In genomic region chr12:4864338-4864690, GRCm38 (mm10) we compare ENCODE assay signal across 11 mouse cellular contexts. TPM values are rescaled to one million over a fixed set of nuclear protein-coding genes. Genes with fewer than 3 reads are reported as not detected.
DNase-seq lines count a peak whose midpoint lies in the region; ATAC-seq and TF ChIP-seq lines count a peak whose summit lies in the region.
"Had no signal": no experiment of that assay in that cellular context is flagged by ENCODE, and none has a peak within 500 bp of the region (broad histone marks: within the 10 kb centered on the region; RNA-seq: fewer than 3 reads in every experiment).

No protein-coding gene starts in this region.

- H3K4me2 ChIP-seq in heart, embryonic 15.5 days = peak overlapping the region; percentile 43; the same call in 1 of the 2 replicates
- no peak overlapping the region for H3K4me2 ChIP-seq in liver, embryonic 11.5 days
- H3K4me2 ChIP-seq in liver, embryonic 12.5 days = no peak overlapping the region
- H3K4me2 ChIP-seq in embryonic facial prominence, embryonic 13.5 days = no peak overlapping the region
- no peak overlapping the region for H3K4me2 ChIP-seq in limb, embryonic 13.5 days (replicated peaks)
- H3K4me2 ChIP-seq: neural tube, embryonic 15.5 days had no signal

- peak; percentile 14; the same call in 1 of the 2 replicates for ATAC-seq in heart, embryonic 15.5 days (replicated peaks; ENCODE audit: insufficient number of reproducible peaks, insufficient read depth, low FRiP score, low read depth)
- no peak for ATAC-seq in liver, embryonic 11.5 days (replicated peaks; ENCODE audit: low FRiP score)
- ATAC-seq in liver, embryonic 12.5 days = no peak
- ATAC-seq in embryonic facial prominence, embryonic 13.5 days (ENCODE audit: insufficient number of reproducible peaks, insufficient read depth, low FRiP score, low TSS enrichment, low read depth) = no peak
- no peak for ATAC-seq in limb, embryonic 13.5 days (ENCODE audit: low FRiP score, low read depth)
- ATAC-seq: activated CD4-positive, CD25-positive, alpha-beta regulatory T cell, adult 4 months had no signal

- peaks cover 28% of the 10 kb centered on the region for H3K4me1 ChIP-seq in heart, embryonic 15.5 days (replicated peaks)
- H3K4me1 ChIP-seq in heart, adult 2 months (ENCODE audit: control insufficient read depth, insufficient read depth, low read length) = peaks cover 2% of the 10 kb centered on the region
- H3K4me1 ChIP-seq in liver, embryonic 11.5 days (replicated peaks; ENCODE audit: control insufficient read depth, insufficient read depth, low read length) = peaks cover 11% of the 10 kb centered on the region
- H3K4me1 ChIP-seq in liver, embryonic 12.5 days = peaks cover 40% of the 10 kb centered on the region
- peaks cover 16% of the 10 kb centered on the region for H3K4me1 ChIP-seq in embryonic facial prominence, embryonic 13.5 days
- H3K4me1 ChIP-seq in limb, embryonic 13.5 days = peaks cover 24% of the 10 kb centered on the region

- H3K27me3 ChIP-seq in heart, embryonic 15.5 days = no peaks in the 10 kb centered on the region
- no peaks in the 10 kb centered on the region for H3K27me3 ChIP-seq in heart, adult 2 months (ENCODE audit: control insufficient read depth, insufficient read depth, low read length)
- no peaks in the 10 kb centered on the region for H3K27me3 ChIP-seq in liver, embryonic 11.5 days (replicated peaks; ENCODE audit: control insufficient read depth, insufficient read depth, low read length)
- no peaks in the 10 kb centered on the region for H3K27me3 ChIP-seq in liver, embryonic 12.5 days (replicated peaks)
- H3K27me3 ChIP-seq in embryonic facial prominence, embryonic 13.5 days = no peaks in the 10 kb centered on the region
- no peaks in the 10 kb centered on the region for H3K27me3 ChIP-seq in limb, embryonic 13.5 days
- H3K27me3 ChIP-seq: megakaryocyte, embryonic 14.5 days; neural tube, embryonic 15.5 days had no signal

- no peak for TF ChIP-seq EP300 in heart, adult 2 months (IDR thresholded peaks at IDR 0.05; ENCODE audit: insufficient read depth, low read depth, low read length)

- no peaks in the 10 kb centered on the region for H3K36me3 ChIP-seq in heart, embryonic 15.5 days
- H3K36me3 ChIP-seq in heart, adult 2 months (ENCODE audit: control insufficient read depth, insufficient read depth, low read length) = no peaks in the 10 kb centered on the region
- peaks cover 30% of the 10 kb centered on the region; the same call in 1 of the 2 replicates for H3K36me3 ChIP-seq in liver, embryonic 11.5 days (ENCODE audit: control insufficient read depth, insufficient read depth, low read length)
- H3K36me3 ChIP-seq in liver, embryonic 12.5 days = peaks cover 96% of the 10 kb centered on the region
- H3K36me3 ChIP-seq in embryonic facial prominence, embryonic 13.5 days = no peaks in the 10 kb centered on the region
- peaks cover 10% of the 10 kb centered on the region; the same call in 1 of the 2 replicates for H3K36me3 ChIP-seq in limb, embryonic 13.5 days
- H3K36me3 ChIP-seq: neural tube, embryonic 15.5 days had no signal

- TF ChIP-seq POLR2A in heart, adult 2 months (IDR thresholded peaks at IDR 0.05; ENCODE audit: insufficient read depth, low read depth, low read length) = no peak

- H3K27ac ChIP-seq in heart, embryonic 15.5 days = peak overlapping the region; percentile 80
- no peak overlapping the region for H3K27ac ChIP-seq in heart, adult 2 months
- no peak overlapping the region for H3K27ac ChIP-seq in liver, embryonic 11.5 days (ENCODE audit: low read depth, low read length)
- H3K27ac ChIP-seq in liver, embryonic 12.5 days = no peak overlapping the region
- peak overlapping the region; percentile 77 for H3K27ac ChIP-seq in embryonic facial prominence, embryonic 13.5 days
- peak overlapping the region; percentile 58; the same call in 1 of the 2 replicates for H3K27ac ChIP-seq in limb, embryonic 13.5 days
- H3K27ac ChIP-seq: neural tube, embryonic 15.5 days had no signal

- no peak for DNase-seq in heart, adult 2 months
- peak; percentile 31 for DNase-seq in liver, embryonic 11.5 days (ENCODE audit: low spot score)
- no peak for DNase-seq in gastrocnemius, postnatal 10 days
- DNase-seq in Muller cell, postnatal 12 days (ENCODE audit: inconsistent ontology term) = no peak

- intact Hi-C loops in heart, adult 2 months (cut with DNase I) = no loop called here

- 37% methylated on average over 4 of the region's 4 CpGs for WGBS in heart, embryonic 15.5 days
- WGBS in heart, adult 2 months = 51% methylated on average over 4 of the region's 4 CpGs
- 77% methylated on average over 4 of the region's 4 CpGs for WGBS in liver, embryonic 11.5 days
- WGBS in liver, embryonic 12.5 days (ENCODE audit: insufficient replicate concordance) = 73% methylated on average over 4 of the region's 4 CpGs
- WGBS in embryonic facial prominence, embryonic 13.5 days = 57% methylated on average over 4 of the region's 4 CpGs
- 74% methylated on average over 4 of the region's 4 CpGs for WGBS in limb, embryonic 13.5 days

- no peak overlapping the region for H3K9ac ChIP-seq in heart, embryonic 15.5 days
- H3K9ac ChIP-seq in heart, adult 2 months (ENCODE audit: low read depth, low read length) = no peak overlapping the region
- no peak overlapping the region for H3K9ac ChIP-seq in liver, embryonic 11.5 days (ENCODE audit: low read depth, low read length)
- H3K9ac ChIP-seq in liver, embryonic 12.5 days = no peak overlapping the region
- H3K9ac ChIP-seq in embryonic facial prominence, embryonic 13.5 days = 0 out of 2 replicates have a peak overlapping the region, but pooled peaks have one; percentile 28
- H3K9ac ChIP-seq in limb, embryonic 13.5 days = no peak overlapping the region
- H3K9ac ChIP-seq: neural tube, embryonic 15.5 days had no signal

- no peaks in the 10 kb centered on the region for H3K79me2 ChIP-seq in heart, adult 2 months (replicated peaks; ENCODE audit: control insufficient read depth, insufficient read depth, low read length)

- H3K4me3 ChIP-seq in heart, embryonic 15.5 days = peak overlapping the region; percentile 1; the same call in 1 of the 2 replicates
- H3K4me3 ChIP-seq in heart, adult 2 months = no peak overlapping the region
- H3K4me3 ChIP-seq in liver, embryonic 11.5 days (ENCODE audit: low read depth, low read length) = no peak overlapping the region
- H3K4me3 ChIP-seq in liver, embryonic 12.5 days = no peak overlapping the region
- H3K4me3 ChIP-seq in embryonic facial prominence, embryonic 13.5 days = no peak overlapping the region
- no peak overlapping the region for H3K4me3 ChIP-seq in limb, embryonic 13.5 days
- H3K4me3 ChIP-seq: neural tube, embryonic 15.5 days had no signal

- no peak for TF ChIP-seq CTCF in heart, adult 2 months (IDR thresholded peaks at IDR 0.05)

- H3K9me3 ChIP-seq in heart, embryonic 15.5 days (replicated peaks) = no peaks in the 10 kb centered on the region
- H3K9me3 ChIP-seq in liver, embryonic 11.5 days (ENCODE audit: control insufficient read depth, low read length) = no peaks in the 10 kb centered on the region
- no peaks in the 10 kb centered on the region; the same call in 1 of the 2 replicates for H3K9me3 ChIP-seq in liver, embryonic 12.5 days (replicated peaks)
- no peaks in the 10 kb centered on the region for H3K9me3 ChIP-seq in embryonic facial prominence, embryonic 13.5 days
- H3K9me3 ChIP-seq in limb, embryonic 13.5 days = no peaks in the 10 kb centered on the region
- H3K9me3 ChIP-seq: megakaryocyte, embryonic 14.5 days; neural tube, embryonic 15.5 days had no signal

RNA-seq across cellular contexts. Expression of gene Mfsd2b, which starts 9.8 kb away (rescaled TPM):
- 1.4 and 2.2 TPM in 2 replicates for polyA plus RNA-seq in heart, embryonic 15.5 days (2015; fragmentation: Nextera tagmentation; extraction: Ambion mirVana)
- 1 to 10 TPM in 1 of 2 experiments, under 1 TPM in 1; 0.55 to 2.3 TPM for total RNA-seq in heart, adult 2 months (2021)
- 1.7 and 2.0 TPM in 2 replicates for polyA plus RNA-seq in heart, adult 2 months (2012; rRNA removed)
- 117 and 122 TPM in 2 replicates for polyA plus RNA-seq in liver, embryonic 11.5 days (2014; fragmentation: Nextera tagmentation; extraction: Ambion mirVana)
- polyA plus RNA-seq in liver, embryonic 12.5 days (2016; fragmentation: Nextera tagmentation; extraction: Ambion mirVana) = 94.8 TPM in 2 replicates
- 1.8 and 2.7 TPM in 2 replicates for polyA plus RNA-seq in embryonic facial prominence, embryonic 13.5 days (2015; fragmentation: Nextera tagmentation; extraction: Ambion mirVana)
- polyA plus RNA-seq in limb, embryonic 13.5 days (2015; fragmentation: Nextera tagmentation; extraction: Ambion mirVana) = 1.6 and 2.3 TPM in 2 replicates
- 1 to 10 TPM in 1 of 2 experiments, under 1 TPM in 1; 0.78 to 1.3 TPM for total RNA-seq in gastrocnemius, postnatal 10 days (2021)

RNA-seq across cellular contexts. Expression of gene Wdcp, which starts 21.2 kb away (rescaled TPM):
- polyA plus RNA-seq in heart, embryonic 15.5 days (2015; fragmentation: Nextera tagmentation; extraction: Ambion mirVana) = 15.0 and 15.5 TPM in 2 replicates
- total RNA-seq in heart, adult 2 months (2021) = 1 to 10 TPM; 6.2 to 9.1 TPM
- polyA plus RNA-seq in heart, adult 2 months (2012; rRNA removed) = 7.4 and 12.7 TPM in 2 replicates
- polyA plus RNA-seq in liver, embryonic 11.5 days (2014; fragmentation: Nextera tagmentation; extraction: Ambion mirVana) = 28.7 and 31.0 TPM in 2 replicates
- polyA plus RNA-seq in liver, embryonic 12.5 days (2016; fragmentation: Nextera tagmentation; extraction: Ambion mirVana) = 19.9 and 21.0 TPM in 2 replicates
- 20.2 and 21.5 TPM in 2 replicates for polyA plus RNA-seq in embryonic facial prominence, embryonic 13.5 days (2015; fragmentation: Nextera tagmentation; extraction: Ambion mirVana)
- polyA plus RNA-seq in limb, embryonic 13.5 days (2015; fragmentation: Nextera tagmentation; extraction: Ambion mirVana) = 21.5 and 26.5 TPM in 2 replicates
- 1 to 10 TPM; 4.8 to 6.0 TPM for total RNA-seq in gastrocnemius, postnatal 10 days (2021)

RNA-seq across cellular contexts. Expression of gene Fkbp1b, which starts 22.9 kb away (rescaled TPM):
- 8.9 and 10.5 TPM in 2 replicates for polyA plus RNA-seq in heart, embryonic 15.5 days (2015; fragmentation: Nextera tagmentation; extraction: Ambion mirVana)
- 1 to 10 TPM in 1 of 2 experiments, under 1 TPM in 1; 0.50 to 1.1 TPM for total RNA-seq in heart, adult 2 months (2021)
- 2.4 and 3.6 TPM in 2 replicates for polyA plus RNA-seq in heart, adult 2 months (2012; rRNA removed)
- polyA plus RNA-seq in liver, embryonic 11.5 days (2014; fragmentation: Nextera tagmentation; extraction: Ambion mirVana) = 4.5 and 5.8 TPM in 2 replicates
- 5.0 and 5.2 TPM in 2 replicates for polyA plus RNA-seq in liver, embryonic 12.5 days (2016; fragmentation: Nextera tagmentation; extraction: Ambion mirVana)
- 12.6 and 14.0 TPM in 2 replicates for polyA plus RNA-seq in embryonic facial prominence, embryonic 13.5 days (2015; fragmentation: Nextera tagmentation; extraction: Ambion mirVana)
- polyA plus RNA-seq in limb, embryonic 13.5 days (2015; fragmentation: Nextera tagmentation; extraction: Ambion mirVana) = 14.0 and 14.8 TPM in 2 replicates
- total RNA-seq in gastrocnemius, postnatal 10 days (2021) = 1 to 10 TPM; 2.6 to 2.9 TPM
- polyA plus RNA-seq: activated CD4-positive, CD25-positive, alpha-beta regulatory T cell, adult 4 months had no signal

RNA-seq across cellular contexts. Expression of gene Ubxn2a, which starts 43.2 kb away (rescaled TPM):
- polyA plus RNA-seq in heart, embryonic 15.5 days (2015; fragmentation: Nextera tagmentation; extraction: Ambion mirVana) = 30.1 and 32.1 TPM in 2 replicates
- 10 to 100 TPM; 72.1 to 76.0 TPM for total RNA-seq in heart, adult 2 months (2021)
- polyA plus RNA-seq in heart, adult 2 months (2012; rRNA removed) = 11.2 and 22.5 TPM in 2 replicates
- polyA plus RNA-seq in liver, embryonic 11.5 days (2014; fragmentation: Nextera tagmentation; extraction: Ambion mirVana) = 50.9 and 57.3 TPM in 2 replicates
- polyA plus RNA-seq in liver, embryonic 12.5 days (2016; fragmentation: Nextera tagmentation; extraction: Ambion mirVana) = 48.0 and 50.9 TPM in 2 replicates
- 22.0 and 28.6 TPM in 2 replicates for polyA plus RNA-seq in embryonic facial prominence, embryonic 13.5 days (2015; fragmentation: Nextera tagmentation; extraction: Ambion mirVana)
- 25.4 and 25.8 TPM in 2 replicates for polyA plus RNA-seq in limb, embryonic 13.5 days (2015; fragmentation: Nextera tagmentation; extraction: Ambion mirVana)
- 10 to 100 TPM; 44.6 to 53.0 TPM for total RNA-seq in gastrocnemius, postnatal 10 days (2021)

RNA-seq across cellular contexts. Expression of gene Sf3b6, which starts 47.0 kb away (rescaled TPM):
- polyA plus RNA-seq in heart, embryonic 15.5 days (2015; fragmentation: Nextera tagmentation; extraction: Ambion mirVana) = 97.9 and 107 TPM in 2 replicates
- 10 to 100 TPM; 42.0 to 42.8 TPM for total RNA-seq in heart, adult 2 months (2021)
- 31.5 and 46.8 TPM in 2 replicates for polyA plus RNA-seq in heart, adult 2 months (2012; rRNA removed)
- polyA plus RNA-seq in liver, embryonic 11.5 days (2014; fragmentation: Nextera tagmentation; extraction: Ambion mirVana) = 302 and 314 TPM in 2 replicates
- polyA plus RNA-seq in liver, embryonic 12.5 days (2016; fragmentation: Nextera tagmentation; extraction: Ambion mirVana) = 193 and 203 TPM in 2 replicates
- polyA plus RNA-seq in embryonic facial prominence, embryonic 13.5 days (2015; fragmentation: Nextera tagmentation; extraction: Ambion mirVana) = 263 and 290 TPM in 2 replicates
- 220 and 232 TPM in 2 replicates for polyA plus RNA-seq in limb, embryonic 13.5 days (2015; fragmentation: Nextera tagmentation; extraction: Ambion mirVana)
- total RNA-seq in gastrocnemius, postnatal 10 days (2021) = 10 to 100 TPM; 55.5 to 64.4 TPM

Comparison
In these comparisons a context has a peak if more than half of its experiments do, and no peak if none do; other contexts are left out.
1. H3K27ac ChIP-seq: peak in heart, embryonic 15.5 days (single experiment), embryonic facial prominence, embryonic 13.5 days (single experiment) and limb, embryonic 13.5 days (single experiment); none in heart, adult 2 months (single experiment), liver, embryonic 11.5 days (single experiment) and liver, embryonic 12.5 days (single experiment).
2. RNA of gene Mfsd2b, which starts 9.8 kb away (polyA plus RNA-seq): 117 to 122 TPM in liver, embryonic 11.5 days and 94.8 TPM in liver, embryonic 12.5 days; 1.7 to 2.0 TPM in heart, adult 2 months, 1.8 to 2.7 TPM in embryonic facial prominence, embryonic 13.5 days, 1.6 to 2.3 TPM in limb, embryonic 13.5 days and 1.4 to 2.2 TPM in heart, embryonic 15.5 days; every median in the first group is over 10 times any median in the second.